Mouse (Mus musculus) frontal cortex, postnatal 25 days (tissue): ENCODE data around the gene Anks1b.

ENCODE experiments used
- DNase-seq, 2 experiments: peaks; one replicate each; pipeline ENCODE4 v3.0.0; 2022; ENCODE audit warnings: low spot score in 2 of 2

The Anks1b gene

GRCm38 (mm10) chr10:90657416-90658120 lies 784.3 kb downstream of the Anks1b start:
- DNase-seq: no peak

- no peak for DNase-seq
These were observed 793.4 kb downstream of the Anks1b start for GRCm38 (mm10) chr10:90666746-90667145.

- no peak for DNase-seq
These were observed 797.0 kb downstream of the Anks1b start for GRCm38 (mm10) chr10:90670291-90670690.

GRCm38 (mm10) chr10:90672135-90672534 lies 798.8 kb downstream of the Anks1b start:
- no peak for DNase-seq

DNA sequence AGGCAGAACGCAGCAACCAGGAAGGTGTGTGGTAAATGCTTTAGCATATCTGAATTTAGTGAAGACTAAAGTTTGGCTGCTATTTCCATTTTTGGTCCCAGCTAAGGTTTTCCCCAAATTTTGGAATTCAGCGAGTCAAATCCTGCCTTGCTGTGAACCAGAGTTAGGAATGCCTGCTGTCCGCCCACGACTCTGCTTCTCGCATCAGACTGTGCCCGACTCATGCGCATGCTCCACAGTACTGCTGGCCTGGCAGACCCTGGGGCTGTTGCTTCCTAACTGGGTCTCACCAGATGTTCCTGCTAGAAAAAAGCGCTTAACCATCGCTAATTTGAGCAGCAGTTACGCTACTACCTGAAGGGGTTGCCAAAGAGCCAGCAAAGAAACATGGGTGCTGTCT lies 801.1 kb downstream of the Anks1b start:
- DNase-seq: peak; percentile 48 to 57

GRCm38 (mm10) chr10:90677421-90677820 lies 804.1 kb downstream of the Anks1b start:
- no peak for DNase-seq

- DNase-seq: no peak
These were observed 806.6 kb downstream of the Anks1b start for GRCm38 (mm10) chr10:90679713-90680470.

DNA sequence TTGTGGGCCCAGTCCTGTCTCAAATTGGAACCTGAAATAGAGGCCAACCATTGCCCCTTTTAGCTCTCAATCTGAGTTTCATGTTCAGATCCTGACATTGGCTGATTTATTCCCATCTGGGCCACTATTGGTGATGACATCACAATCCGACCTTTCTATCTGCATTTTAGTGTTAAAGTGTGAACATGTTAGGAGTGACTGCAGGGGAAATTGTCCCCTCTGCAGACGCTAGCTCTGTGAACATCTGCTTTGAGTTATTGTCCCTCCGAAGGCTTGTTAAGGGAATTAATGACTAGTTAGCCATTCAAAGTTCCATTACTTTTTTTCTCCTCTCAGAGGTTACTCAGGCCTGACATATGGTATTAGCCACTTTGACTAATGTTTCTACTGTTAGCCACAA lies 810.5 kb downstream of the Anks1b start:
- DNase-seq: no peak

GRCm38 (mm10) chr10:90685367-90685766 lies 812.1 kb downstream of the Anks1b start:
- no peak for DNase-seq

DNA sequence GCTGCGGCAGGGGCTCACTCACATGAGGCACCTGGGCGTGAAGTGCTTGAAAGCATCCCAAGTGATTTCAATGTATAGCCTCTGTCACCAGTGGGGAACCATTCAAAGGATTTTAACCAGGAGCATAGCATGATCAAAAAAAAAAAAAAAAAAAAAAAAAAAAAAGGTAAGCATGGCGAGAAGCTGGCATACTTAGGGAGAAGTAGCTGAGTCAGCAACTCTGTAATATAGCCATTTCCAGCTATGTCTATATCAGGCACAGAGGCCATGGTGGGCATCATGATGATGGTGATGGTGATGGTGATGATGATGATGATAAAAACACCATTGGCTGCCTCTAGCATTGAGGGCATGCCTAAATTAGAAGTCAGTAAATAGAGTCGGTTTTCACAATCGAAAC lies 814.8 kb downstream of the Anks1b start:
- DNase-seq: no peak

- DNase-seq: no peak
These were observed 815.5 kb downstream of the Anks1b start for GRCm38 (mm10) chr10:90688696-90689252.

- peak; percentile 51 to 65 for DNase-seq
These were observed 816.7 kb downstream of the Anks1b start for GRCm38 (mm10) chr10:90689854-90690513.

DNA sequence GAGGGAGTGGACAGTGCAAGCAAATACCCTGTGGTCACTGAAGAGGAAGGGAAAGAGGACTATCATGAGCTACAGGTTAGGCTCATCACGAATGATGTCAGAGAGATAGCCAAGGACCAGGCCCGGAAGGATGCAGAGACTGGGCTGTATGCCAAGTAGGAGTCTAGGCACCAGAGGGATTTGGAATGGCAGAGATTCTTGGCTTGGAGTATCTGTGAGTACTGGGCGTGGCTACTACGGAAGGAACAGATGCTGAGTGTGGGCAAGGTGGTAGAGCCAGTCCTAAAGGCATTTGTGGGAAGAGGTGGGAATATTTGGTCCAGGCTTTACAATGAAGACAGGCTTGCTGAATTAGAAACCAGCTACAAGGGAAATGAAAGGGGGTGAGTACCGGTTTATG lies 823.4 kb downstream of the Anks1b start:
- DNase-seq: peak in 1 of 2 experiments; percentile 48

- no peak for DNase-seq
These were observed 824.1 kb downstream of the Anks1b start for GRCm38 (mm10) chr10:90697413-90697812.

DNA sequence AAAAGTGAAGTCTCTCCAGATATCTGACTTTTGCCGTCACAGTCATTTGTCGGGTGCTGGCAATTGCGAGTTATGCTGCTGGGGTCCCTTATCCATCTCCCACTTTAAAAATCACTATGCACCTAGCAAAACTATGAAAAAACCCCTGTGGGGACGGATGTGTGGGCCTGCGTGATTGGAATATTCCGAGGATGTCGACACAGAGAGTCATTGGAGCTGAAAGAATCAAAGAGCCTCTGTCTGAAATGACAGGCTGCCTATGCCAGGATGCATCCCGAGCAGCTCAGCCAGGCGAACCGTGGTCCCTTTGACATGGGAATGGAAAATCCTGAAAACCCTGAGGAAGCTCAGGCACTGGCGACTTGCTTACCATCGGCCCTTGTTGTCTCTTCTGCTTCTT lies 825.9 kb downstream of the Anks1b start:
- DNase-seq: no peak

- DNase-seq: peak in 1 of 2 experiments; percentile 52
These were observed 831.3 kb downstream of the Anks1b start for GRCm38 (mm10) chr10:90704602-90705001.

DNA sequence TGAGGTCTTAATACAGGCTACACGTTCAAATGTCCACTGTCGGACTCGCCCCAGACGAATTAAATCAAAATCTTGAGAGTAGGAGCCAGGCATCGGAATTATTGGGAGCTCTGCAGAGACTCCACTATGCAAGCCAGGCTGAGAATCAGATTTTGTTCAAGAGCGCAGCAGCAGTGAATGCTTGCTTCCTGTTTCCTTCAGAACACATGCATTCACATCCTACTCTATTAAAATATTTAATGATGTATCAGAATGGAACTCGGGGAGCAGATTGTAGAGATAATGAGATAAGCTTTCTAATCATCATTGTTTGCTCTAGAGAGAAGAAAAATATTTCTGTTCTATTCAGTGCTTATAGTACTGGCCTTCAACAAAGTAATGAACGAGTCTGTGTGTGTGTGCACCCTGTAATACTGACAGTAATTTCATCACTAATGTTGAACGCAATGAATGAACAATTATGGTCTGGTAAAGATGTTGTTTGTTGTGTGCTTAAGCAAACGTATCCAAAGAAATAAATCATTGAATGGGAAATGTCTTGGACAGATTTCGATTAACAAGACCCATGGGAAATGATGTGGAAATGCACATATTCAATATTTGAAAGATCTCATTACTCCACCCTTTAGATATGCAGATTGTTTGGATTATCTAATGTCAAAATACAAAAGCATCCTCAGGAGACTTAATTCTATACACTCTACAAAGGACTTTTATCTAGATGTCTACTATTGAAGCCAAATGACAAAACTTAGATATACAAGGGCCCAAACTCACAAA lies 835.7 kb downstream of the Anks1b start:
- DNase-seq: no peak

- DNase-seq: no peak
These were observed 836.3 kb downstream of the Anks1b start for GRCm38 (mm10) chr10:90709602-90709931.

- no peak for DNase-seq
These were observed 844.7 kb downstream of the Anks1b start for GRCm38 (mm10) chr10:90717961-90718360.

DNA sequence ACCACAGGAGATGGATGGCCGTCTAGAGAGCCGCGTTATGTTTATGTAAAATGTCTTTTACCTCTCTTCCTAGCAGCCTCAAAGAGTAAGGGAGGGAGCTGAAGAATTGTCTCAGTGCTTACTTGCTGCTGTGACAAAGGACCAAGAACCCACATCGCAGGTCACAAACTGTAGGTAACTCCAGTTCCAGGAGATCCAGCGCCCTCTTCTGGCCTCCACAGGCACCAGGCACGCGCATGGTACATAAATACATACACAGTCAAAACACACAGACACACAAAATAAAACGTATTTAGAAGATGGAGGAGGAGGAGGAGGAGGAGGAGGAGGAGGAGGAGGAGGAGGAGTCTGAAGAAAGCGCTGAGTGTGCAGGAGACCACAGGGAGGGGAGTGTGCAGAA lies 845.4 kb downstream of the Anks1b start:
- DNase-seq: no peak

GRCm38 (mm10) chr10:90719996-90720395 lies 846.7 kb downstream of the Anks1b start:
- no peak for DNase-seq

- peak in 1 of 2 experiments; percentile 49 for DNase-seq
These were observed 849.8 kb downstream of the Anks1b start for GRCm38 (mm10) chr10:90723071-90723494.
